Mouse (Mus musculus): ENCODE results near the gene Armcx5. TPM values are rescaled to one million over a fixed set of nuclear protein-coding genes. Genes with fewer than 3 reads are reported as not detected.
"Not testable (repeated sequence)": the region's sequence is repeated elsewhere in the genome, so short reads cannot be mapped to it uniquely, and the experiment has no call there.

The Armcx5 gene
- polyA plus RNA-seq (2015; fragmentation: Nextera tagmentation; extraction: Ambion mirVana) = 9.1 and 9.5 TPM in 2 replicates

- Histone ChIP-seq H3K27ac (peak within 1 kb of the TSS; percentile 57), H3K4me2 (peak within 1 kb of the TSS; percentile 58), H3K36me3 (no peaks in the 10 kb centered on the region), H3K27me3 (no peaks in the 10 kb centered on the region), H3K9ac (peak within 1 kb of the TSS; percentile 66), H3K4me1 (no peaks in the 10 kb centered on the region), H3K4me3 (peak within 1 kb of the TSS; percentile 63), H3K9me3 (no peaks in the 10 kb centered on the region)
- ATAC-seq (ENCODE audit: borderline replicate concordance, extremely low read depth, low FRiP score, low TSS enrichment) = peak; percentile 97
- 17% methylated on average over 48 of the region's 48 CpGs for WGBS
Observed at GRCm38 (mm10) chrX:135742304-135743055, at the start of gene Armcx5, which contains the start of gene Gprasp1. Armcx5 (plus strand) TSS chrX:135742733. Gprasp1 (plus strand) TSS chrX:135742733.

GRCm38 (mm10) chrX:135693633-135694032, 48.9 kb upstream of the Armcx5 start, which contains the start of gene Tcp11x2:
Tcp11x2 (minus strand) TSS chrX:135693790.
- Histone ChIP-seq H3K27me3 (no peaks in the 10 kb centered on the region), H3K9ac (no peak within 1 kb of the TSS), H3K27ac (no peak within 1 kb of the TSS), H3K9me3 (no peaks in the 10 kb centered on the region), H3K4me1 (no peaks in the 10 kb centered on the region), H3K36me3 (no peaks in the 10 kb centered on the region), H3K4me2 (no peak within 1 kb of the TSS), H3K4me3 (no peak within 1 kb of the TSS)
- 57% methylated on average over 1 of the region's 1 CpGs for WGBS
- no peak for ATAC-seq (ENCODE audit: borderline replicate concordance, extremely low read depth, low FRiP score, low TSS enrichment)

GRCm38 (mm10) chrX:135703111-135703510, 39.4 kb upstream of the Armcx5 start:
- Histone ChIP-seq H3K4me3 (no peak overlapping the region), H3K4me1 (no peaks in the 10 kb centered on the region), H3K27me3 (no peaks in the 10 kb centered on the region), H3K36me3 (no peaks in the 10 kb centered on the region), H3K27ac (no peak overlapping the region), H3K4me2 (no peak overlapping the region), H3K9me3 (no peaks in the 10 kb centered on the region), H3K9ac (no peak overlapping the region)
- WGBS = 78% methylated on average over 1 of the region's 1 CpGs
- no peak for ATAC-seq (ENCODE audit: borderline replicate concordance, extremely low read depth, low FRiP score, low TSS enrichment)

- 27% methylated on average over 2 of the region's 2 CpGs for WGBS
- no peak for ATAC-seq (ENCODE audit: borderline replicate concordance, extremely low read depth, low FRiP score, low TSS enrichment)
- no peak overlapping the region for H3K27ac ChIP-seq
- H3K4me1 ChIP-seq = no peaks in the 10 kb centered on the region
- no peak overlapping the region for H3K4me2 ChIP-seq
- no peak overlapping the region for H3K4me3 ChIP-seq
- no peaks in the 10 kb centered on the region for H3K9me3 ChIP-seq
- no peak overlapping the region for H3K9ac ChIP-seq
- no peaks in the 10 kb centered on the region for H3K36me3 ChIP-seq
- no peaks in the 10 kb centered on the region for H3K27me3 ChIP-seq
Observed at GRCm38 (mm10) chrX:135704349-135704748, 38.2 kb upstream of the Armcx5 start.

GRCm38 (mm10) chrX:135712845-135713244, 29.7 kb upstream of the Armcx5 start:
- no peaks in the 10 kb centered on the region for H3K4me1 ChIP-seq
- no peak overlapping the region for H3K4me3 ChIP-seq
- H3K9me3 ChIP-seq = no peaks in the 10 kb centered on the region
- 76% methylated on average over 2 of the region's 2 CpGs for WGBS
- H3K27ac ChIP-seq = no peak overlapping the region
- no peaks in the 10 kb centered on the region for H3K27me3 ChIP-seq
- ATAC-seq (ENCODE audit: borderline replicate concordance, extremely low read depth, low FRiP score, low TSS enrichment) = no peak
- no peak overlapping the region for H3K4me2 ChIP-seq
- no peak overlapping the region for H3K9ac ChIP-seq
- no peaks in the 10 kb centered on the region for H3K36me3 ChIP-seq

- Histone ChIP-seq H3K27me3 (peaks cover 8% of the 10 kb centered on the region; the same call in 1 of the 2 replicates), H3K9me3 (no peaks in the 10 kb centered on the region), H3K4me3 (no peak within 1 kb of the TSS), H3K36me3 (no peaks in the 10 kb centered on the region), H3K9ac (no peak within 1 kb of the TSS), H3K27ac (no peak within 1 kb of the TSS), H3K4me2 (no peak within 1 kb of the TSS), H3K4me1 (no peaks in the 10 kb centered on the region)
- WGBS = 71% methylated on average over 10 of the region's 10 CpGs
- no peak for ATAC-seq (ENCODE audit: borderline replicate concordance, extremely low read depth, low FRiP score, low TSS enrichment)
Observed at GRCm38 (mm10) chrX:135725161-135725560, 17.4 kb upstream of the Armcx5 start, which contains the start of gene Tmsb15a. Tmsb15a (minus strand) TSS chrX:135725261.

GRCm38 (mm10) chrX:135738730-135739520, 3.6 kb upstream of the Armcx5 start:
- no peak for ATAC-seq (ENCODE audit: borderline replicate concordance, extremely low read depth, low FRiP score, low TSS enrichment)
- no peaks in the 10 kb centered on the region for H3K4me1 ChIP-seq
- H3K36me3 ChIP-seq = no peaks in the 10 kb centered on the region
- H3K4me3 ChIP-seq = no peak overlapping the region
- H3K4me2 ChIP-seq = no peak overlapping the region
- 90% methylated on average over 2 of the region's 2 CpGs for WGBS
- no peaks in the 10 kb centered on the region for H3K27me3 ChIP-seq
- no peaks in the 10 kb centered on the region for H3K9me3 ChIP-seq
- no peak overlapping the region for H3K27ac ChIP-seq
- H3K9ac ChIP-seq = no peak overlapping the region

- H3K9ac ChIP-seq = peak overlapping the region; percentile 66
- no peaks in the 10 kb centered on the region for H3K9me3 ChIP-seq
- H3K27me3 ChIP-seq = no peaks in the 10 kb centered on the region
- H3K27ac ChIP-seq = no peak overlapping the region
- peak overlapping the region; percentile 63 for H3K4me3 ChIP-seq
- WGBS = 18% methylated on average over 7 of the region's 7 CpGs
- H3K4me1 ChIP-seq = no peaks in the 10 kb centered on the region
- H3K4me2 ChIP-seq = peak overlapping the region; percentile 58
- ATAC-seq (ENCODE audit: borderline replicate concordance, extremely low read depth, low FRiP score, low TSS enrichment) = no peak
- H3K36me3 ChIP-seq = no peaks in the 10 kb centered on the region
Observed at GRCm38 (mm10) chrX:135743056-135743355, 473 bp downstream of the Armcx5 start.

GRCm38 (mm10) chrX:135745376-135745775, 2.8 kb downstream of the Armcx5 start:
- H3K27ac ChIP-seq; H3K4me3 ChIP-seq; H3K9me3 ChIP-seq; ATAC-seq (ENCODE audit: borderline replicate concordance, extremely low read depth, low FRiP score, low TSS enrichment); H3K4me1 ChIP-seq; H3K9ac ChIP-seq; H3K27me3 ChIP-seq; H3K4me2 ChIP-seq; H3K36me3 ChIP-seq: not testable (repeated sequence)
- 90% methylated on average over 3 of the region's 3 CpGs for WGBS

- Histone ChIP-seq H3K27me3 (no peaks in the 10 kb centered on the region), H3K27ac (no peak overlapping the region), H3K4me3 (no peak overlapping the region), H3K36me3 (no peaks in the 10 kb centered on the region), H3K4me1 (no peaks in the 10 kb centered on the region), H3K9ac (no peak overlapping the region), H3K4me2 (no peak overlapping the region), H3K9me3 (no peaks in the 10 kb centered on the region)
- WGBS = 0% methylated on average over 2 of the region's 2 CpGs
- no peak for ATAC-seq (ENCODE audit: borderline replicate concordance, extremely low read depth, low FRiP score, low TSS enrichment)
Observed at GRCm38 (mm10) chrX:135752832-135753231, 10.3 kb downstream of the Armcx5 start.

- H3K9me3 ChIP-seq = no peaks in the 10 kb centered on the region
- no peak overlapping the region for H3K4me3 ChIP-seq
- ATAC-seq (ENCODE audit: borderline replicate concordance, extremely low read depth, low FRiP score, low TSS enrichment) = no peak
- no peaks in the 10 kb centered on the region for H3K27me3 ChIP-seq
- H3K4me2 ChIP-seq = no peak overlapping the region
- peaks cover 3% of the 10 kb centered on the region; the same call in 1 of the 2 replicates for H3K36me3 ChIP-seq
- H3K27ac ChIP-seq = no peak overlapping the region
- H3K9ac ChIP-seq = no peak overlapping the region
- no peaks in the 10 kb centered on the region for H3K4me1 ChIP-seq
Observed at GRCm38 (mm10) chrX:135761707-135762106, 19.2 kb downstream of the Armcx5 start.

- Histone ChIP-seq H3K4me1 (no peaks in the 10 kb centered on the region), H3K4me2 (no peak overlapping the region), H3K9me3 (no peaks in the 10 kb centered on the region), H3K27ac (no peak overlapping the region), H3K36me3 (no peaks in the 10 kb centered on the region), H3K27me3 (no peaks in the 10 kb centered on the region), H3K9ac (no peak overlapping the region), H3K4me3 (no peak overlapping the region)
- no peak for ATAC-seq (ENCODE audit: borderline replicate concordance, extremely low read depth, low FRiP score, low TSS enrichment)
- WGBS = 46% methylated on average over 3 of the region's 3 CpGs
Observed at GRCm38 (mm10) chrX:135768043-135768548, 25.6 kb downstream of the Armcx5 start.

Data from lung, embryonic 15.5 days (tissue).